Mouse (Mus musculus) ES-E14 (cell line): ENCODE measurements around the gene Ptpa.

Source experiments
- HCFC1 ChIP-seq: IDR thresholded peaks from 2 replicates; pipeline ENCODE4 v1.6.1; 2012; ENCODE audit warnings: low read length, inconsistent platforms, borderline replicate concordance; ENCODE audit not compliant: insufficient read depth
- MAFK ChIP-seq: IDR thresholded peaks from 2 replicates; pipeline ENCODE4 v1.6.1; 2014; ENCODE audit warnings: mild to moderate bottlenecking, low read depth, low read length, inconsistent platforms; ENCODE audit not compliant: insufficient read depth

GRCm38 (mm10) chr2:30386913-30387312 is 28.9 kb upstream of the Ptpa start:
- TF ChIP-seq HCFC1: no peak
- no peak for TF ChIP-seq MAFK
